Mouse (Mus musculus) right cerebral cortex, postnatal 25 days (tissue): ENCODE results near the gene Olfr998.
"Not testable (repeated sequence)": the region's sequence is repeated elsewhere in the genome, so short reads cannot be mapped to it uniquely, and the experiment has no call there.

Experiments used
- DNase-seq: peaks from one replicate; pipeline ENCODE4 v3.0.0; 2022

Gene Olfr998

GRCm38 (mm10) chr2:85588648-85589047 is at the start of gene Olfr998:
Gene Olfr998 (plus strand): TSS chr2:85588948.
- DNase-seq: not testable (repeated sequence)

GRCm38 (mm10) chr2:85554806-85555205 is 33.9 kb upstream of the Olfr998 start:
- DNase-seq: no peak

- DNase-seq: no peak
Measured at GRCm38 (mm10) chr2:85560226-85560625, 28.5 kb upstream of the Olfr998 start.

GRCm38 (mm10) chr2:85561187-85561586 is 27.6 kb upstream of the Olfr998 start:
- DNase-seq: peak; percentile 9

- no peak for DNase-seq
Measured at GRCm38 (mm10) chr2:85578915-85579314, 9.8 kb upstream of the Olfr998 start, which contains the start of gene Olfr996. Gene Olfr996 (plus strand): TSS chr2:85579215.

GRCm38 (mm10) chr2:85611803-85612202 is 23.1 kb downstream of the Olfr998 start, which contains the start of gene Olfr1000:
Gene Olfr1000 (minus strand): TSS chr2:85611903.
- no peak for DNase-seq
